Mouse (Mus musculus) CH12F3 (cell line): ENCODE data around the gene Arhgef11.

Experiments
- in situ Hi-C: fragments of 300-500 bp; cut with MboI; formaldehyde crosslinking; loops from 2 replicates; pipeline ENCODE4 v1.14.3; 2020; ENCODE audit warnings: low sequenced_read_pairs

The Arhgef11 gene

GRCm38 (mm10) chr3:87756488-87756887, 139.1 kb downstream of the Arhgef11 start:
- in situ Hi-C loops, result no loop called here

- in situ Hi-C loops, result no loop called here
These were observed 141.3 kb downstream of the Arhgef11 start for GRCm38 (mm10) chr3:87758641-87759040.

- in situ Hi-C loops, result no loop called here
These were observed 144.3 kb downstream of the Arhgef11 start for GRCm38 (mm10) chr3:87761408-87762375.

- in situ Hi-C loops, result no loop called here
These were observed 145.8 kb downstream of the Arhgef11 start for GRCm38 (mm10) chr3:87763202-87763601.

GRCm38 (mm10) chr3:87763683-87764289, 146.4 kb downstream of the Arhgef11 start:
- in situ Hi-C loops, result no loop called here

- in situ Hi-C loops, result no loop called here
These were observed 147.1 kb downstream of the Arhgef11 start for GRCm38 (mm10) chr3:87764506-87764905.

GRCm38 (mm10) chr3:87765091-87765490, 147.7 kb downstream of the Arhgef11 start:
- in situ Hi-C loops, result no loop called here

GRCm38 (mm10) chr3:87765631-87766283, 148.4 kb downstream of the Arhgef11 start:
- in situ Hi-C loops, result no loop called here

- in situ Hi-C loops, result no loop called here
These were observed 148.9 kb downstream of the Arhgef11 start for GRCm38 (mm10) chr3:87766284-87766667.

GRCm38 (mm10) chr3:87767764-87768163, 150.4 kb downstream of the Arhgef11 start:
- in situ Hi-C loops, result no loop called here

GRCm38 (mm10) chr3:87768431-87768830, 151.1 kb downstream of the Arhgef11 start:
- in situ Hi-C loops, result no loop called here

- in situ Hi-C loops, result no loop called here
These were observed 151.5 kb downstream of the Arhgef11 start for GRCm38 (mm10) chr3:87768844-87769243.

GRCm38 (mm10) chr3:87769506-87769905, 152.1 kb downstream of the Arhgef11 start:
- in situ Hi-C loops, result no loop called here

- in situ Hi-C loops, result no loop called here
These were observed 152.9 kb downstream of the Arhgef11 start for GRCm38 (mm10) chr3:87770280-87770679.

- in situ Hi-C loops, result no loop called here
These were observed 153.7 kb downstream of the Arhgef11 start for GRCm38 (mm10) chr3:87771088-87771487.

GRCm38 (mm10) chr3:87778283-87778682, 160.9 kb downstream of the Arhgef11 start:
- in situ Hi-C loops, result no loop called here

- in situ Hi-C loops, result no loop called here
These were observed 161.7 kb downstream of the Arhgef11 start for GRCm38 (mm10) chr3:87779086-87779485.

- in situ Hi-C loops, result no loop called here
These were observed 166.1 kb downstream of the Arhgef11 start for GRCm38 (mm10) chr3:87783282-87784023.

GRCm38 (mm10) chr3:87785156-87785555, 167.8 kb downstream of the Arhgef11 start:
- in situ Hi-C loops, result no loop called here

GRCm38 (mm10) chr3:87785626-87786214, 168.4 kb downstream of the Arhgef11 start:
- in situ Hi-C loops, result no loop called here
